Mouse (Mus musculus) frontal cortex, postnatal 10 days (tissue): ENCODE measurements around the gene Slc45a1.
"Not testable (repeated sequence)": the region's sequence is repeated elsewhere in the genome, so short reads cannot be mapped to it uniquely, and the experiment has no call there.

Source experiments
- DNase-seq, 2 experiments: peaks; one replicate each; pipeline ENCODE4 v3.0.0; 2022; ENCODE audit warnings: low spot score in 2 of 2, mixed read lengths in 1 of 2

Slc45a1 gene

DNA sequence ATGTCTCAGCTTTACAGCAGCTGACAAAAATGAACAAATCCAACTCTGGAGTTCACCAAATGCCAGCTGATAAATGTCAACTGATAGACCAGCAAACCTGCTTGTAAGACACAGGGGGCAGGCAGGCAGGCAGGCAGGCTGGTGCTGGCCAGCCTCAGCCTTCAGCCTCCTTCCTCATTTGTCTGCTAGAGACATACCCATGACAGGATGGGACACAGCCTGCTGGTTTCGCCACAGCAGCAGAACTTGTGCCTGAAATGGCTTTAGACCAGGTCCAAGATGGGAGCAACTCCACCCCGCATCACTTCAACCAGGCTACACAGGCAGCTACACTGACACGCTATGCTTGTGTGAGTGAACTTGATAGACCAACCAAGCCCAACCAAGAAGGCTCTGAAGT lies 46.2 kb downstream of the Slc45a1 start:
- DNase-seq, result no peak

DNA sequence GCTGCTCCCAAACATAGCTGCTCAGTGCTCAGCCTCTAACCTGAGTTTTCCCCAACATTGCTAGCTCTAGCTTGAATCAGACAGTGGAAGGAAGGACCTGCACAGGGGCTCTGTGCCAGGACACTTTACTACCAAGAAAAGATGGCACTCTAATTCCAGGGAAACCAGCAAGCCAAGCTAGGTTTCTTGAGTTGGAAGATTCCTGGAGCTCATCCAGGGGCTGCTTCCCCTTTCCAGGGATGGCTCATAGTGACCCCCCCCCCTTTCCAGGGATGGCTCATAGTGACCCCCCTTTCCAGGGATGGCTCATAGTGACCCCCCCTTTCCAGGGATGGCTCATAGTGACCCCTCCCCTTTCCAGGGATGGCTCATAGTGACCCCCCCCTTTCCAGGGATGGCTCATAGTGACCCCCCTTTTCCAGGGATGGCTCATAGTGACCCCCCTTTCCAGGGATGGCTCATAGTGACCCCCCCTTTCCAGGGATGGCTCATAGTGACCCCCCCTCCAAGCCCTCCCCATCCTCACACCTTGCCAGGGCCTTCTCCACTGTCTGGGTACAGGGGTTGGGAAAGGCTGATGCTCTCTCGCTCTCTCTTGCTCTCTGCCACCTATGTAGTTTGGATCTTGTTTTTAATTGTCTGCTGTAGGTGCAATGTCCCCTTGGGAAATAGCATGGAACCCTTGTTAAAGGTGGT lies 48.5 kb downstream of the Slc45a1 start:
- DNase-seq, result no peak

DNA sequence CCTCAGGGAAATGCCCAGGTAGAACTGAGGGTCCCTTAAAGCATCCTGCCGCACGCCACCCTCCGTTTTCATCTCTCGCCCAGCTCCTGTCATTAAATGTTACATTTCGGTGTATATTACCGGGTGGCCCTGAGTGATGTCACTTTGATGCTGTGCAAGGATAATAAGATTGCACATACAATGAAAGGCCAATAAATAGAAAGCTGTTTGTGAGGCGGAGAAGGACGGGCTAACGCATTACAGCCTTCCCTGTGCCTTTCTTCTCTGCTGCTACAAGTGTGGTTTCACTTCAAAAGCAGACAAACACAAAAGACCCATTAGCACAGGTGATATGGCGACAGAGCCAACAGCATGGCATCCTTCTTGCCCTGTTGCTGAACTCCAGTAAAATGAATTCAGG lies 50.5 kb downstream of the Slc45a1 start:
- DNase-seq, result no peak

DNA sequence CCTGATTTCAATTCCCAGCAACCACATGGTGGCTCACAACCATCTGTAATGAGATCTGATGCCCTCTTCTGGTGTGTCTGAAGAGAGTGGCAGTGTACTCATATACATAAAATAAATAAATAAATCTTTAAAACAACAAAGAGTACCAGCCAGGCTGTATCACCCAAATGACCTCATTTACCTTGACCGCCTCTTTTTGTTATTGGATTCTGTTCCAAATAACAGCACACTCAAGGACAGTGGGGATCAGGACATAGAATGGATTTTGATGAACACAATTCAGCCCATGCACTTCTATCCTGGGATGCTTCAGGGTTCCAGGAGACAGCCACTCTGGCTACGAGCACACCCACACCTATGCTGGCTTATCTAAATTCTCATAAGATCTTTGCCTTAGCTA lies 51.5 kb downstream of the Slc45a1 start:
- not testable (repeated sequence) for DNase-seq

DNA sequence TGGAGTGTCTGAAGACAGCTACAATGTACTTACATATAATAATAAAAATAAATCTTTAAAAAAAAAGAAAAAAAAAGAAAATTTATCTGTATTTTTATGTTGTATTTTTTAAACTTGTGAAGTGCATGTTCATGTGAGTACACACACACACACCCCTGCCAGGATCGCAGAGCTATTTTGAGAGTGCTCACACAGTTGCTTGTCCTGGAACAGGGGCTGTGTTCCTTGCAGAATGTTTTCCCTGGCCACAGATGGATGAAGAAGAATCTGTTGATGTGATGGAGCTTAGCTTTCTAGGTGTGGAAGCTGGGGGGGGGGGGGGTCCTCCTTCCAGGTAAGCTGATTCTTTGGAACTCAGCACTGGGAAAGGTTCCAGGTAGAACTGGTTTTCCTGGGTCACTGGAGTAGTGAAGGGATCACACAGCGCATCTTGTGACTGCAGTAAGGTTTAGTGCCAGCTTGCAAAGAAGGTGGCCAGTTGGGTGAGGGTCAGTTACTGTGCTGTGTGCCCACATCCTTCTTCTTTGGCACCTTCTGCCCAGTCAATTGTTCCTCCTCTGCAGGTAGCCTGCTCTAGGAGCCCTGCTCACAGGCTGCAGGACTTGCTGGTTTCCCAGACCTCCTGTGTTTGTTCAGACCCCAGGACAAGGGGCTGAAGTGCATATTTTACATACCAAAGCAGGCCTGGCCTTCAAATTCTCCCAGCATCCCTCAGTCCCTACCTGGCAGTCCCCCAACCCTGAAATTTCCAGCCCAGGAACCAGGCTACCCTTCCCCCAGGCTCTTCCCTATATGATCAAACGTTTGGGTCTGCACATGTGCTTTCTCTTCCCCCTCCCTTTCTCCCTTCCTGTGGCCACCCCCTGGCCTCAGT lies 52.6 kb downstream of the Slc45a1 start:
- no peak for DNase-seq

DNA sequence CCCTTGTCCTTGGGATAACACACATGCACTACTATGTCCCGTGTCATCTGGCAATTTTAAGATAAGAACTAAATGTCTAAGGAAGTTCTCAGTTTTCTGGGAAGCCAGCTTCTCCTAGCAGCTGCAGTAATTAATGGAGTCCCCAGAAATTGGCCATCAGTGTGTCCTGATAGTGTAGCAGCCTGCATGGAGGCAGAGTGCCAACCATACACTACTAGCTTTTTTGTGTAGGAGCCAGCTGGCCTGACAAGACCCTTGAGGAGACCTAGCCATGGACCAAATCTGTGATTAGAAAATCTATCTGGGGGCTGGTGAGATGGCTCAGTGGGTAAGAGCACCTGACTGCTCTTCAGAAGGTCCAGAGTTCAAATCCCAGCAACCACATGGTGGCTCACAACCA lies 53.3 kb downstream of the Slc45a1 start:
- DNase-seq, result no peak

DNA sequence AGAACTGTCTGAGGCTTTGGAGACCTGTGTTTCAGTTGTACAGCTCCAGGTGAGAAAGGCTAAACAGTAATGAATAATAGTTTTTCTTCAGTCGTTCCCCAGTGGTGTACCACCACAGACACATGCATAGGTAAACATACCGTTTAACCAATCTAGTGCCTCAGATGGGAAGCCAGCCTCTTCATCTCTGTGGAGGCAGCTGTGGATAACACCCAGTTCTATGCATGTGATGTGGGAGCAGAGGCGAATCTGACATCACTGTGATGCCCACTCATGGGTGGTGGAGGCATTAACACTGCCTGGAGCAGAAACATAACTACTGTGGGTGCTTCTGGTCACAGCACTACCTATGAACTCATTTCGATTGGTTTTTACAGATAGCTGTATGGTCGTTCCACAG lies 56.0 kb downstream of the Slc45a1 start:
- no peak for DNase-seq

DNA sequence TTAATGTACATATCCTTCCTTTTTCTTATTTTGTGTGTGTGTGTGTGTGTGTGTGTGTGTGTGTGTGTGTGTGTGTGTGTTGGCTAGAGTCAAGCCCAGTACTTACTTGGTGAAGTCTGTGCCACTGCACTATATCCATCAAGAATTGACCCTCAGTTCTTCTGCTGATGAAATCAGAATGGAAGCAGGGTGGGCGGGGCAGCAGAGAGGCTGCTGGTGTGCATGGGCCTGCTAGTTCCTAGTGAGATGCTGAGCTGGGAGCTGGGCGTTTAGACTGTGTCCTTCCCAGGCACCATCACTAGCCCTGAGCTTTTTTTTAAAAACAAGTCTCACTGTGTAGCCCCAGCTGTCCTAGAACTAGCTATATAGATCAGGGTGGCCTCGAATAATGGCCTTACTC lies 56.9 kb downstream of the Slc45a1 start:
- DNase-seq, result no peak

DNA sequence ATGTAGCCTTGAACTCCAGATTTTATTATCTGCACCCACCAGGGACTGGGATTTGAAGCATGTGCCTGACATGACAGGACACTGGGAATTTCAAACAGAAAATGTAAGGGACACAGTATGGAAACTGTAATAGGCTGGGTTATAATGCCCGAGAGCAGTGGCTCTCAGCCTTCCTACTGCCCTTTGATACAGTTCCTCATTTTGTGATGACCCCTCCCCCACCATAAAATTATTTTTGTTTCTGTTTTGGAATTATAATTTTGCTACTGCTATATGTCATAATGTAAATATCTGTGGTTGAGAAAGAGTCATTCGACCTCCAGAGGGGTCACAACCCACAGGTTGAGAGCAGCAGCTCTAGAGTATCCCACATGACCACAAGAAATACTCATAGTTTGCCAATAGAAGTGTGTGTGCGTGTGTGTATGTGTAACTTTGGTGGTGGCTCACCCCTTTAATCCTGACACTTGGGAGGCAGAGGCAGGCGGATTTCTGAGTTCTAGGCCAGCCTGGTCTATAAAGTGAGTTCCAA lies 57.6 kb downstream of the Slc45a1 start:
- DNase-seq, result no peak

DNA sequence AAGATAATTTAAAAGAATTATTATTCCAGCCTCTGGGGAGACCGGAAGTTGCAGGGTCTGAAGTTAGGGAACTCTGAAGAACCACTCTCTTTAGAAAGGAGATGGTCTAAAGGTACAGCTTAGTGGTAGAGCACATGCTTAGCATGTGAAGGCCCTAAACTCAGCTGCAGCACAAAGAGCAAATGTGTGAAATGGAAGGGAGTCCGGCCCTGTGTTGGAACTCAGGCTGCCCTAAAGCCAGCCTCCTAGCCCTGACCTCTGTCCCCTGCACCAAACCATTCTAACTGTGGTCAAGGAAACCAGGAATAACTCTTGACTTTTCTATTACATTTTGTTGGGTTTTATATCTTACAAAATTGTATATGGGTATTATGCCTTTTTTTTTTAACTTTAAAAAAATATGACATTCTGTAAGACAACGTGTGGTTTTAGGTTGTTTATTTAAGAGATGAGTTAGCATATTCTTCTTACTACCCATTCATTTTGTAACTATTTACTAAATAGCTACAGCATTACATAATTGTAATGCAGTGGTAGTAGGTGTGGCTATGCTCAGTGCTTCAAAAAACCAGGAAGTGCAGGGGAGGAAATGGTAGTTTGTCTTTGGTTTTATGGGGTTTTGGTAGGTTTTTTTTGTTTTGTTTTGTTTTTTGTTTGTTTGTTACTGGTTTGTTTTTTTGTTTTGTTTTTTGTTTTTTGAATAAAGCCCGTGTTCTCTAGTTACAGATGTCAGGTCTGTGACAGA lies 58.3 kb downstream of the Slc45a1 start:
- DNase-seq, result no peak

DNA sequence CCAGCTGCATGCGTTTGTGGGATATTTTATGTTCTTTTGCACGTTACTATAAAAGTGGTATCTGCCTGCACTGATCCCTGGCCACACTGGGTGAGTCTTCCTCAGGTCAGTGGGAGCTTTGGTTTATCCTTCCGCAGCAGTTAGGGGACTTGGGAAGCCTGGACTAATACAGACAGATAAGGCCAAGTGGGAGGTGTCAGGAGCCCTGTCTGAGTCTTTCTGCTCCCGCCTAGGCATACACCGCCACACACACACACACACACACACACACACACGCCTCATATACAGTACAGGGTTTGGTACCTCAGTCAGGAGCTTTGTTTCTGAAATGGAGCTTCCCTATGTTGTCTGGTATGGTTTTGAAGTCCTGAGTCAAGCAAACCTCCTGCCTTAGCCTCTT lies 59.9 kb downstream of the Slc45a1 start:
- DNase-seq, result no peak

DNA sequence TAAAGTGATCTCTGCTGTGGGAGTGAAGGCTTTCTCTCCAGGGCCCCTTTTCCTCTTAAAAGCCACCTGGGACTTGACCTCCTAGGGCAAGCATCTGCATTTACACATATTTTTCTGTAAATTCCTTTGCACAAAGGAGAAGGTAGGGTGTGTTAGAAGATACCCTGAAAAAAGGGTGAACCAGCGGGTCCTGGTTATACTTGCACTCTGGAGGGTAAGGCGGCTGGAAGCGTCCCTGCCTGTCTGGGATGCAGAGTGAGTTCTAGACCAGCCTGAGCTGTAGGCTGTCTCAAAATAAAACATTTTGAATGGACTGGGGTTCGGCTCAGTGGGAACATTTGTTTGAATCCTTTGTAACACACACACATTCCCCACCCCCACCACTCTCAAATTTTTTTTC lies 60.4 kb downstream of the Slc45a1 start:
- no peak for DNase-seq

DNA sequence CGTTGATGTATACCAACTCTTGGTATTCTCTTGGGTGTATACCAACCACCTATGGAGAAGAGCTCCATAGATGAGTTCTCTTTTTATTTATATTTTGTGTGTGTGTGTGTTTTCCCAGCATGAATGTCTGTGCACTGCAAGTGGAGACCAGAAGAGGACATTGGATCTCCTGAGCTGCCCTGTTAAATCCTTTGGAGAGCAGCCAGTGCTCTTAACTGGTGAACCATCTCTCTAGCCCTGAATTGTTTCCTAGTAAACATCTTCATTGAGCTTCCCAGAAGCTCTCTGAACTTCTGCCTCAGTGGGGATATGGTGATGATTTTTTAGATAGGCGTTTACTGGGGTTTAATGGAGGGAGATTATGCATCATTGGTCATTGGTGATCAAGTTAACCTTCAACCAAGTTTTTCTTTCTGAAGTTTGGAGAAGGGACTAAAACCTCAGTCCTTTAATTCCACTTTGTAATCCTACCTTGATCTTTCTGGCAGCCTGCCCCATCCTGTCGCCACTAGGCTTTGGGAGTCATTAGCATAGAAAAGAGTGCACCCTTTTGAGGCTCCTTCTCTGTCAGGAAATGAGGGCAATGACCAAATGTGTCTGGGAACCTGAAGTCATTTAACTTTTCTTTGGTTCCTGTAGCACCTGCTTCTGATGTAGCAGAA lies 61.2 kb downstream of the Slc45a1 start:
- no peak for DNase-seq

DNA sequence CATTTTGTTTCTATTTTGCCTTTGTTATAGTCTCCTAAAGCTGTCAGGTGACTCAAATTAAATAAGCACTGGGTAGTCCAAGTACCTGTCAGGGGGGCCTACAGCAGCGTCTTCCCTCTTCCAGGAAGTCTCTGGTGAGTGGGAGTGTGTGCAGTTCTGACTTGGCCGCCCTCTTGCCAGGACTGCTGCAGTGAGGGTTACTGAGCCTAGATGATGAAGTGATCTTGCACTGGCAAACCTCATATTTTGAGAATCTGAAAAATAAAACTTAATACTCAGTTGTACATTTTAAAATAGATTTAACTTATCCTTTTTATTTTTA lies 63.7 kb downstream of the Slc45a1 start:
- DNase-seq, result no peak

DNA sequence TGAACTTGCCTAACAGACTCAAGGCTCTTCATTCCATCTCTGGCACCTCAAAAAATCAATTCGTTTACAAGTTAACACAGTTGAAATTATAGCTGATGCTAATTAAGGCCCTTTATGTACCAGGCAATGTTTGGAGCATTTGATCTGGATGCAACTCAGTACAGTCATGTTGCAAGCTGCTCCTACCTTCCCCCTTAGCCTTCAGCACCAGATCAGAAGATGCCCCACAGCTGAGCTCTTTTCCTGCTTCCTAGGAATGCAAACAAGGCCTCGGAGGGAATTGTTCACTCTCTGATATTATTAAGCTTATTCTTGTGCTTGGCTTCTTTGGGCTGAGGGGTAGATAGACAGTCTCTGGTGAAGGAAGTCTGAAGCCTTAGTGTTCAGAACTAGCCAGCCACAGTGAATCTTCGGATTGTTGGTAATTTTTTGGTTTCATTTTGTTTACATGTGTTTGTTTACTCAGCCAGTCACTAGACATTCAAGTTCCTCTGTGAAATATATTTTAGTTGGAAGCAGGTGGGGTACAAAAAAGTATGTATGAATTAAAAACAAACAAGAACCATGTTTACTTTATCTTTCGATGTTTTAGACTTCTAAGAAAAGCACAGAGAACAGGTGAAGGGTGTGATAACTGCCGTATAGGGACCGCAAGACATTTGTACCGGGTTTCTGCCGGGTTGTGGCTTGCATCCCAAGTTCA lies 64.2 kb downstream of the Slc45a1 start:
- DNase-seq, result no peak

DNA sequence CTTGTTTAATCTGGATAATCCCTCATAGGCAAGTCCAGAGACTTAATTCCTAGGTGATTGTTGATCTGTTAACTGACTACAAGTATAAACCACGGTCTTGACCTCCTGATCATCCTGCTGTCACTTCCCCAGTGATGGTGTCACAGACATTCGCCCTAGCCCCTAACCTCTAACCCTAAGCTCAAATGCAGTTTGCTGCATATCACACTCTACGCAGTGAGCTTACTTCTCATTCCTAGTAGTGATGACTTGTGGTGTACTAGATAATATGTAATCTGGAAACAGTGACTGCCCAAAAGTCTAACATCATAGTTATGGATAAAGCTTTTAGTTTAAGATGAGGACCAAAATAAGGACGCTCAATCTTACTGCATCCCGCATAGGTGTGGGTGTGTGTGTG lies 65.7 kb downstream of the Slc45a1 start:
- DNase-seq, result no peak

DNA sequence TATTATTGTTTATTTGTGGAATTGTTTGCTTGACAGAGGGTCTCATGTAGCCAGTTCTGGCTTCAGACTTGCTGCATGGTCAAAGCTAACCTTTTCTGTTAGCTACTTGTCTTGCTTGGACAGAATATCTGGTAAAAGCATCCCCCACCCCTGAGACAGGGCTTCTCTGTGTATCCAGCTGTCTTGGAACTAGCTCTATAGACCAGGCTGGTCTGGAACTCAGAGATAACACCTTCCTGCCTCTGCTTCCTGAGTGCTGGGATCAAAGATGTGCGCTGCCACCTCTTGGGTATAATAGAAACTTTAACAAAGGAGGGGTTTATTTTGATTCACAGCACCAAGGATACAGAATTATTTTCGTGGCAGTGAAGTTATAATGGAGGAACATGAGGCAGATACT lies 66.2 kb downstream of the Slc45a1 start:
- no peak for DNase-seq

DNA sequence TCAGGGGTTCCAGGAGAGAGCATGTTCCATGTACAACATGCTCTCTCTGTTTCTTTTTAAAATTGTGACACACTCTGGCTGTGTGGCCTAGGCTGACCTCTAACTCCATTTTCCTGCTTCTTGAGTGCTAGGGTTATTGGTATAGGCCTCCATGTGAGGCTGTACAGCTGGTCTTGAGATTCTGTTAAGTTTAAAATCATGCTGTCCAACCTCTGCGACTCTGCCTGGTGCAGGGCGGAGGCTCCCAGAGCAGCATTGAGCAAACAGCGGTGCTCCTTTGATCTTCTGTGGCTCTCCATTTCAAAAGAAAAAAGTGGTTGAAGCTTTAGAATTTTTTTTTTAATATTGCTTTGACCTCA lies 68.2 kb downstream of the Slc45a1 start:
- no peak for DNase-seq

DNA sequence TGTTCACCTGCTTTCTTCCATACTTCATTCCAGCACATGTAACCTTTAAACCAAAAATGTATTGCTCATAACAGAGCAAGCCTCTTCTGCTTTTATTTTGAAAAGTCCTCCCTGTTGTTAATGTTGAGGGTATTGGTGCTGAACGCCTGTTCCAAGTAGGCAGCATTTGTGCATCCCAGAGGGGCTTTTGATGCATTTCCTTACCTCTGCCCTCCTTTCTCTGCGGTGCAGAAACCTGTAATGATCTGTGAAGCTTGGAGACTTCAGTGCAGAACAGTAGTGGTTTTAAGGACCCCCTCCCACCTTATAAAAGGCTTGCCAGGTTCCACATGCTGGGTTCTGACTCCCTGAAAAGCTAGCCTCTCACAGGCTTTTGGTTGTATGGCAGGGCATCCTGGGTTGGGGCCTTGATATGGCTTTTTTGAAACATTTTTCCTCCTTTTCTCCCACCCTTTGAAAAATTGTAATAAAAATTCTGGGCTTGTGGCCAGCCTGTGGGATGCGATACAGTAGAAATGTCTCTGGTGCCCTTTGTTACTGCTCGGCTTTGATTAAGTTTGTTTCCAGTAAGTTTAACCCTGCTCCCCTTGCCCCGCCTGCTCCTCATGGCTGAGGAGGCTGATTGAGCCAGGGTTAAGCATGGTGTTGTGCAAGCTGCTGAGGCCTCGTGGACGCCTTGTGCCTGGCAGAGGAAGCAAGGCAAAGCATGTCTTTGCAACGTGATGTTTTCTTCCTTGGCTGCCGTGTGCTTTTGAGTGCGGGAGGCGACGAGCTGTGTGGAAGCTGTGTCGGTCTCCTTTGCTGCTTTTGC lies 68.8 kb downstream of the Slc45a1 start:
- DNase-seq, result peak; percentile 48 to 61

DNA sequence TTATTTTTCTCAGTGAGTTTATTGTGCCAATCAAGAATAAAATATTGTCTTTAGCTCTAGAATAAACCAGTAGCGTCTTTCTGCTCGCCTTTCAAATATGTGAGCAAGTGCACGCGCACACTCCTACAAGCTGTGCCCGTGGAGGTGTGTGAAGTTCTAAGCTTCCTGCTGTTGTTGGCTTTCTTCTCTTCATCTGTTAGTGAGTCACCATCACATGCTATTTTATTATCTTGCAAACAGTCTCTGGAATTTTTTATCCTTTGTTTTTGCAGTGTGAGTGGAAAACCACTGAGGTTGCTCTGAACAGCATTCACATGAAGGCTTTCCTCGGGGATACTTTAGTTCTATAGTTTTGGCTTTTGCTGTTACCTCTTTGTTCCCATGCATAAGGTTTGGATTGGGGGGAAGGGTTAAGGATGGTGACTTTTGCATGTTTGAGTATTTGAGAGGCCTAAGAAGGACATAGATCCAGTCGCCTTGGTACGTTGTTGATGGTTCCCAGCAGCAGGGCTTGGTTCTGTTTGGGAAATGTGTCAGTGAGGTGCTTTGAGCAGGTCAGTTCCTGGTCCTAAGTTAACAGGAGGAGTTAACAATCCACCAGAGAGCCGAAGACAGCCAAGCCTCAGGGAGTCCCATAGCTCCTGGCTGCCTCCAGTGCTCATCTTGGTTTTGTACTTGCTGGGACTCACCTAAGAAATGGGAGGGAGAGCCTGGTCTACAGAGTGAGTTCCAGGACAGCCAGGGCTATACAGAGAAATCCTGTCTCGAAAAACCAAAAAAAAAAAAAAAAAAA lies 69.8 kb downstream of the Slc45a1 start:
- DNase-seq, result no peak
